Mouse (Mus musculus) liver, embryonic 14.5 days (tissue): ENCODE measurements at regions not wholly inside any gene's neighbourhood (a gene's known extent, or its start where the extent isn't known, plus 50 kb on each side); places are given as distances from the start of the nearest gene placed in this dataset.

ENCODE experiments used
- CTCF ChIP-seq: IDR thresholded peaks from 2 replicates; pipeline ENCODE4 v1.5.1; 2016; ENCODE audit warnings: antibody characterized with exemption, low read depth, control low read depth
- EP300 ChIP-seq: IDR thresholded peaks from 2 replicates; pipeline ENCODE4 v1.6.1; 2016; ENCODE audit warnings: antibody characterized with exemption, low read depth

DNA sequence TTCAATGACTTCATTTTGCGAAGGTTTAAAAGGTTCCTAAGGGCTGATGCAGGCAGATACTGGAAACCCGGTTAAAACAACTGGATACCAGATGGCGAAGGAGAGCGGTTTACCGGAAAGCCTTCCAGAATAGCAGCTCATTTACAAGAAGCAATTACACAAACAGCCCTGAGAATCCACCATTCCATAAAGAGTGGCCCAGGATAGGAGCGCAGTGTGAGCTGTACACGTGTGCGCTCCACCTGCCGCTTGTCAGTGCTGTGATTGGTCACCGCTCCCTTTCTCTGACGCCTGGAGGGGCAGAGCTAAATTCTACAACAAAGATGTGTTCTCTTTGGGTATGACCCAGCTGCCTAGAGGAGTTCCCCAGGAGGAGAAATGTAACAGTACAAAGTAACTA is 249.5 kb upstream of the Runx1 start:
- TF ChIP-seq CTCF (no peak), EP300 (no peak)
